Mouse (Mus musculus) lung, adult 2 months (tissue): Measurements from ENCODE around the gene Myt1. TPM values are rescaled to one million over a fixed set of nuclear protein-coding genes. Genes with fewer than 3 reads are reported as not detected.
"Not testable (repeated sequence)": the region's sequence is repeated elsewhere in the genome, so short reads cannot be mapped to it uniquely, and the experiment has no call there.

ENCODE experiments used
- DNase-seq: peaks from one replicate; pipeline ENCODE4 v3.0.0; 2022
- H3K4me1 ChIP-seq: fragments of 200-500 bp; 2 replicates; pipeline ENCODE4 v1.6.1; 2011; ENCODE audit warnings: low read length; ENCODE audit not compliant: control insufficient read depth, insufficient read depth
- H3K4me3 ChIP-seq: fragments of 200-500 bp; replicated peaks from 2 replicates; pipeline ENCODE3; 2011; ENCODE audit warnings: low read depth, mild to moderate bottlenecking, control low read depth, low read length; ENCODE audit errors: extremely low read depth
- CTCF ChIP-seq: fragments of 200-500 bp; IDR thresholded peaks from 2 replicates; pipeline ENCODE4 v1.5.1; 2011; ENCODE audit warnings: mild to moderate bottlenecking, low read length, control low read depth; ENCODE audit not compliant: insufficient read depth
- POLR2A ChIP-seq: fragments of 200-500 bp; IDR thresholded peaks from 2 replicates; pipeline ENCODE4 v1.6.1; 2011; ENCODE audit warnings: low read depth, mild to moderate bottlenecking, control low read depth, low read length, borderline replicate concordance; ENCODE audit errors: extremely low read depth
- WGBS: fragments of 180-500 bp; shearing (Covaris S2); methylation state at CpG from one replicate; pipeline ENCODE4 v1.1.7; 2018; 5-methylcytosine and 5-hydroxymethylcytosine counted together
- polyA plus RNA-seq: library from polyadenylated mRNA; depleted of rRNA; stranded (reverse); fragments of >200 nt; gene quantifications from 2 replicates; pipeline ENCODE4 v1.2.3, GENCODE M21; 2012

Myt1 gene
- polyA plus RNA-seq, 1 experiment: not detected

- WGBS: 74% methylated on average over 2 of the region's 2 CpGs
- Histone ChIP-seq H3K4me1 (peaks cover 2% of the 10 kb centered on the region), H3K4me3 (no peak overlapping the region)
- TF ChIP-seq POLR2A (no peak), CTCF (no peak)
- no peak for DNase-seq
Observed at GRCm38 (mm10) chr2:181773203-181773602, 10.1 kb downstream of the Myt1 start.

GRCm38 (mm10) chr2:181775786-181776185 lies 12.7 kb downstream of the Myt1 start:
- peaks cover 2% of the 10 kb centered on the region for H3K4me1 ChIP-seq
- H3K4me3 ChIP-seq: no peak overlapping the region
- DNase-seq: no peak
- TF ChIP-seq CTCF: no peak
- TF ChIP-seq POLR2A: no peak
- 61% methylated on average over 1 of the region's 1 CpGs for WGBS

- peaks cover 2% of the 10 kb centered on the region for H3K4me1 ChIP-seq
Observed at GRCm38 (mm10) chr2:181777715-181778114, 14.6 kb downstream of the Myt1 start.

GRCm38 (mm10) chr2:181781421-181781820 lies 18.3 kb downstream of the Myt1 start:
- 21% methylated on average over 1 of the region's 1 CpGs for WGBS
- DNase-seq: no peak
- no peak overlapping the region for H3K4me3 ChIP-seq
- no peaks in the 10 kb centered on the region for H3K4me1 ChIP-seq
- TF ChIP-seq CTCF (no peak), POLR2A (no peak)

More at GRCm38 (mm10) chr2:181777715-181778114, 14.6 kb downstream of the Myt1 start:
- WGBS: 42% methylated on average over 2 of the region's 2 CpGs
- TF ChIP-seq CTCF (no peak), POLR2A (no peak)
- no peak overlapping the region for H3K4me3 ChIP-seq
- no peak for DNase-seq

- H3K4me1 ChIP-seq: no peaks in the 10 kb centered on the region
- no peak overlapping the region for H3K4me3 ChIP-seq
- 74% methylated on average over 5 of the region's 5 CpGs for WGBS
- TF ChIP-seq POLR2A (no peak), CTCF (no peak)
- no peak for DNase-seq
Observed at GRCm38 (mm10) chr2:181787852-181788251, 24.7 kb downstream of the Myt1 start.

- DNase-seq: no peak
- Histone ChIP-seq H3K4me3 (no peak overlapping the region), H3K4me1 (no peaks in the 10 kb centered on the region)
- WGBS: 77% methylated on average over 6 of the region's 6 CpGs
- TF ChIP-seq CTCF (no peak), POLR2A (no peak)
Observed at GRCm38 (mm10) chr2:181789396-181789795, 26.3 kb downstream of the Myt1 start.

- H3K4me1 ChIP-seq, H3K4me3 ChIP-seq, DNase-seq: not testable (repeated sequence)
- WGBS: 77% methylated on average over 8 of the region's 8 CpGs
Observed at GRCm38 (mm10) chr2:181793186-181793585, 30.1 kb downstream of the Myt1 start.

- H3K4me3 ChIP-seq: no peak overlapping the region
- H3K4me1 ChIP-seq: no peaks in the 10 kb centered on the region
- no peak for TF ChIP-seq CTCF
- no peak for TF ChIP-seq POLR2A
- WGBS: 52% methylated on average over 3 of the region's 3 CpGs
- DNase-seq: no peak
Observed at GRCm38 (mm10) chr2:181795641-181796130, 32.6 kb downstream of the Myt1 start.

GRCm38 (mm10) chr2:181797672-181798071 lies 34.5 kb downstream of the Myt1 start:
- no peak for DNase-seq
- Histone ChIP-seq H3K4me3 (no peak overlapping the region), H3K4me1 (no peaks in the 10 kb centered on the region)
- TF ChIP-seq CTCF (no peak), POLR2A (no peak)
- 71% methylated on average over 8 of the region's 8 CpGs for WGBS

GRCm38 (mm10) chr2:181829032-181829650 lies 66.0 kb downstream of the Myt1 start:
- no peaks in the 10 kb centered on the region for H3K4me1 ChIP-seq
- TF ChIP-seq CTCF (no peak), POLR2A (no peak)
- H3K4me3 ChIP-seq: no peak overlapping the region
- no peak for DNase-seq
- 55% methylated on average over 2 of the region's 2 CpGs for WGBS
